Mouse (Mus musculus) heart, adult 2 months (tissue): ENCODE data around the gene Adcy7.

ENCODE experiments used
- CTCF ChIP-seq: fragments of 200-600 bp; IDR thresholded peaks from 2 replicates; pipeline ENCODE4 v1.8.1; 2022; ENCODE audit warnings: antibody characterized with exemption, mild to moderate bottlenecking, moderate library complexity
- EP300 ChIP-seq: fragments of 200-500 bp; IDR thresholded peaks from 2 replicates; pipeline ENCODE4 v1.6.1; 2011; ENCODE audit warnings: low read depth, low read length, control low read depth; ENCODE audit not compliant: insufficient read depth
- POLR2A ChIP-seq: fragments of 200-500 bp; IDR thresholded peaks from 2 replicates; pipeline ENCODE4 v1.6.1; 2011; ENCODE audit warnings: mild to moderate bottlenecking, low read depth, low read length, control low read depth; ENCODE audit not compliant: insufficient read depth

GRCm38 (mm10) chr8:88325251-88325650 is 53.0 kb downstream of the Adcy7 start:
- TF ChIP-seq CTCF (no peak), EP300 (no peak), POLR2A (no peak)
